Mouse (Mus musculus): ENCODE data around the gene Csk. TPM values are rescaled to one million over a fixed set of nuclear protein-coding genes. Genes with fewer than 3 reads are reported as not detected.

The Csk gene
- polyA plus RNA-seq (2014; fragmentation: Nextera tagmentation; extraction: Ambion mirVana): 33.4 and 46.2 TPM in 2 replicates

DNA sequence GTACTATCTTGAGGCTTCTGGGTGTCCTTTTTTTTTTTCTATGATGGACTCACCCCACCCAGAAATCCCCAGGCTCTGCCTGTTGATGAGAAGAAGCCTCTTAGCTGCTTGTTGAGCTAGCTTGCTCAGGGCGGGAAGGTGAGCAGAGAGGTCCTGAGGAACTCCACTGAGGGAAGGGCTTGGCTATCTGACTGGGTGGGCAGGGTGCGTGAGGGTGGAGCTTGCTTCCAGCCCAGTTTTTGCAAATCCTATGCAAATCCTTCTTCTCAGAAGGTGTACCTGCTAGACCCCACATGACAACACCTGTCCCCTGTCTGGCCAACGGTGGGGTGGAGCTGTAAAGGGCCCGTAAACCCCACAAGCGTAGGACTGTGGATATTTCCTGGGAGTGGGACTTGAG, at the start of gene Csk:
Gene Csk (minus strand): TSS at position 349 of the 400 bp plus-strand sequence.
- 60% methylated on average over 5 of the region's 5 CpGs for WGBS
- Histone ChIP-seq H3K27ac (ENCODE audit: low read depth, low read length) (no peak within 1 kb of the TSS), H3K27me3 (ENCODE audit: control insufficient read depth, insufficient read depth, low read length) (no peaks in the 10 kb centered on the region), H3K4me2 (ENCODE audit: low read depth, low read length) (no peak within 1 kb of the TSS), H3K4me1 (ENCODE audit: control insufficient read depth, insufficient read depth, low read length) (no peaks in the 10 kb centered on the region), H3K36me3 (ENCODE audit: control insufficient read depth, insufficient read depth, low read length) (no peaks in the 10 kb centered on the region), H3K9me3 (ENCODE audit: control insufficient read depth, low read length) (no peaks in the 10 kb centered on the region), H3K4me3 (ENCODE audit: low read depth, low read length) (no peak within 1 kb of the TSS), H3K9ac (replicated peaks; ENCODE audit: low read depth, low read length) (no peak within 1 kb of the TSS)
- ATAC-seq (ENCODE audit: low read depth): no peak

DNA sequence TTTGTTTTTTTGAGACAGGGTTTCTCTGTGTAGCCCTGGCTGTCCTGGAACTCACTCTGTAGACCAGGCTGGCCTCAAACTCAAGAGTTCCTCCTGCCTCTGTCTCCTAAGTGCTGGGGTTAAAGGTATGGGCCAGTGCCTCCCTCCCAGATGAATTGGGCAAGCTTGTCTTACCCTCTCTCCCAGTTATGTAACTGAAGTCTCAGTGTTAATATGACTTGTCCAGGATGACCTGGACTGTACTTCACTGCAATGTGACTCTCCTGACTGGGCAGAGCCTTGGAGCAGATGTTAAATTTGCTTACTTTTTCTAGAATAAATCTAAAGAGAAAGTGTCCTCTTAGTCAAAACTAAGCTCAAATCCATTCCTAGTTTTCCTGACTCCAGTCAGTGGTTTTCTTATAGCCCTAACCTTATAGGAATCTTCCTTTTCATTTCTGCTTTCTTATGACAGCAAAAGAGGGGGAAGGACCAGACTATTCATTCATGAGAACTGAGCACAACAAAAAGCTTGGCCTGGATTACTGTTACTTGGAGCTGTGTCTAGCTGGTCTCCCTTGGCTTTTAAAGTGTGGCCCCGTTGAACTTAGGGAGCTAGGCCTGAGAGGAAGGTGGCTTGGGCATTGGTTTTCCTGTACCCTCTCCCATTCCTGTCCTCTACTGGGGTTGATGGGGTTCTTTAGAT, 45.2 kb upstream of the Csk start:
- Histone ChIP-seq H3K27ac (ENCODE audit: low read depth, low read length) (no peak overlapping the region), H3K27me3 (ENCODE audit: control insufficient read depth, insufficient read depth, low read length) (0 out of 2 replicates have a peak, but pooled peaks cover 10% of the 10 kb centered on the region), H3K9ac (replicated peaks; ENCODE audit: low read depth, low read length) (no peak overlapping the region), H3K4me1 (ENCODE audit: control insufficient read depth, insufficient read depth, low read length) (no peaks in the 10 kb centered on the region), H3K4me3 (ENCODE audit: low read depth, low read length) (no peak overlapping the region), H3K36me3 (ENCODE audit: control insufficient read depth, insufficient read depth, low read length) (no peaks in the 10 kb centered on the region), H3K4me2 (ENCODE audit: low read depth, low read length) (no peak overlapping the region), H3K9me3 (ENCODE audit: control insufficient read depth, low read length) (no peaks in the 10 kb centered on the region)
- WGBS: 84% methylated on average over 1 of the region's 1 CpGs
- no peak for ATAC-seq (ENCODE audit: low read depth)

DNA sequence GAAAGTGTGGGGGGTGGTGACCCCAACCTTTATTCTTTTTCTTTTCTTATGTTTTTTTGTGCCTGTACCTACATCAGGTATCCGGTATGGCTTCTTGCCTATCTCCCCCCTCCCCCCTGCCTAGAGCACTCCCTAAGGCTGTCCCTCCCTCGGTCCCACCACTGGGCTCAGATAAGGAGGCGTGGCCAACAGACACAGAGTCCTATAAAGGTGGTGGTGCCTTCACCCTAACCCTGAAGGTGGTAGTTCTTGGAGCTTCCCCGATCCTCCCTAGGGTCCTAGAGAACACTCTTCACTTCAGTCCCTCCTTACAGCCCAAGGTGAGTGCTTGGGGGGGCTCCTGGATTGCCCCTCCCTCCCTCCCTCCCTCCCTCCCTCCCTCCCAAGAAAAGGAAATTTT, 43.9 kb upstream of the Csk start:
- Histone ChIP-seq H3K9me3 (ENCODE audit: control insufficient read depth, low read length) (no peaks in the 10 kb centered on the region), H3K36me3 (ENCODE audit: control insufficient read depth, insufficient read depth, low read length) (no peaks in the 10 kb centered on the region), H3K4me3 (ENCODE audit: low read depth, low read length) (no peak overlapping the region), H3K27ac (ENCODE audit: low read depth, low read length) (no peak overlapping the region), H3K4me2 (ENCODE audit: low read depth, low read length) (no peak overlapping the region), H3K4me1 (ENCODE audit: control insufficient read depth, insufficient read depth, low read length) (no peaks in the 10 kb centered on the region), H3K9ac (replicated peaks; ENCODE audit: low read depth, low read length) (no peak overlapping the region), H3K27me3 (ENCODE audit: control insufficient read depth, insufficient read depth, low read length) (0 out of 2 replicates have a peak, but pooled peaks cover 10% of the 10 kb centered on the region)
- 13% methylated on average over 4 of the region's 4 CpGs for WGBS
- ATAC-seq (ENCODE audit: low read depth): no peak; the same call in 1 of the 2 replicates

DNA sequence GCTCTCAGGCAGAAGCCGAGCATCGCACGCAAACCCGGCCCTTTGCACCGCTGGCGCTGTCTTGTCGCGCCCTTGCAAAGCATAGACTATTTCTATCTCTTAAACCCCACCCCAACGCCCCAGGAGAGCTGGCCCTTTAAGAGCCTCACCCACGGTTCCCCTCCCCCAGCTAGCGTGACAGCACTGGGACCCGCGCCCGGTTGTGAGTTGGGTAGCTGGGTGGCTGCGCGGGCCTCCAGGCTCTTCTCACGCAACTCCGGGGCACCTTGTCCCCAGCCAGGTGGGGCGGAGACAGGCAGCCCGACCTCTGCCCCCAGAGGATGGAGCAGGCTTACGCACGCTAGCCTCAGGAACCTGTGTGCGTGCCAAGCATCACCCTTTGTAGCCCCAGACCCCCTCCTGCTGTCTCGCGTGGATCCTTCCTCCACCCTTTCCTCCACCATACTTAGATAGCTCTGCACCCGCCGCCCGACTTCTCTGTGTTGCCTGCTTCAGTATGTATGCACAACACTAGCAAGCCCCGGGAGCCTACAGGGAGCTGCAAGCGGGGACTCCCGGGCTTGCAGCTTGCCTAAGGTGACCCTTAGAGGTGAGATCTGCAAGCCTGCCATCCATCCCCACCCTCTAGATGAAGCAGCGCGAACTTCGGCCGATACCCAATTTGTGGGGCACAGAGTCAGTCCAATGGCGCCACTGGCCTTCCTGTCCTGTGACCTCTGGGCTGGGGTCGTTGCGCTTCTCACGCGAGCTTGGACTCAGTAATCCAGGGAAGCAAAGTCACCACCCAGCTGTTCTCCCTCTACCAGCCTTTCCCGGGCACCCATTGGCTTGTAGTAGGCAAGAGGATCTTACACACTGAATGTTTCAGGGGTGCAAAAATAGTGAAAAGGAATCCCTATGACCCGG, 43.2 kb upstream of the Csk start:
- Histone ChIP-seq H3K27me3 (ENCODE audit: control insufficient read depth, insufficient read depth, low read length) (0 out of 2 replicates have a peak, but pooled peaks cover 10% of the 10 kb centered on the region), H3K36me3 (ENCODE audit: control insufficient read depth, insufficient read depth, low read length) (no peaks in the 10 kb centered on the region), H3K9ac (replicated peaks; ENCODE audit: low read depth, low read length) (peak overlapping the region; percentile 57; the same call in 1 of the 2 replicates), H3K9me3 (ENCODE audit: control insufficient read depth, low read length) (no peaks in the 10 kb centered on the region), H3K4me3 (ENCODE audit: low read depth, low read length) (peak overlapping the region; percentile 30), H3K4me1 (ENCODE audit: control insufficient read depth, insufficient read depth, low read length) (no peaks in the 10 kb centered on the region), H3K4me2 (ENCODE audit: low read depth, low read length) (peak overlapping the region; percentile 56), H3K27ac (ENCODE audit: low read depth, low read length) (no peak overlapping the region)
- WGBS: 1% methylated on average over 42 of the region's 42 CpGs
- peak; percentile 70; the same call in 1 of the 2 replicates for ATAC-seq (ENCODE audit: low read depth)

DNA sequence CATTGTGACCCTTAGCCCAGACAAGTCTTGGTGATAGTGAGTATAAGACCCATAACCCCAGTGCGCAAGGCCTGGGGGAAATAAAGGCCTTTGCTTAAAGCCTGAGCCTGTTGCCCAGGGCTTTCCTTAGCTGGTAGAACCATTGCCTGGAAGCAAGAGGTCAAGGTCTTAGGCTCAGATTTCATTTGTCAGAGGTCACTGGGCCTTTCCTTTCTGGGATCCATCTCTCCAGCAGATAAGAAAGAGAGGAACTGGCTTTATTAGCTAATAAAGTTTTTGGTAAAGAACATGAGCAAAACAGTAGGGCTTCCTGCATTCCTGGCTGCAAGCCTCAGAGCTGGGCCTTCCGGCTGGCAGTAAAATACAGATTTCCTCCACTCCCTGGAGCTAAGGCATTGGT, 40.7 kb upstream of the Csk start:
- ATAC-seq (ENCODE audit: low read depth): no peak
- Histone ChIP-seq H3K27ac (ENCODE audit: low read depth, low read length) (no peak overlapping the region), H3K27me3 (ENCODE audit: control insufficient read depth, insufficient read depth, low read length) (0 out of 2 replicates have a peak, but pooled peaks cover 10% of the 10 kb centered on the region), H3K36me3 (ENCODE audit: control insufficient read depth, insufficient read depth, low read length) (no peaks in the 10 kb centered on the region), H3K4me1 (ENCODE audit: control insufficient read depth, insufficient read depth, low read length) (no peaks in the 10 kb centered on the region), H3K4me2 (ENCODE audit: low read depth, low read length) (no peak overlapping the region), H3K4me3 (ENCODE audit: low read depth, low read length) (no peak overlapping the region), H3K9ac (replicated peaks; ENCODE audit: low read depth, low read length) (no peak overlapping the region), H3K9me3 (ENCODE audit: control insufficient read depth, low read length) (no peaks in the 10 kb centered on the region)
- 88% methylated on average over 2 of the region's 2 CpGs for WGBS

DNA sequence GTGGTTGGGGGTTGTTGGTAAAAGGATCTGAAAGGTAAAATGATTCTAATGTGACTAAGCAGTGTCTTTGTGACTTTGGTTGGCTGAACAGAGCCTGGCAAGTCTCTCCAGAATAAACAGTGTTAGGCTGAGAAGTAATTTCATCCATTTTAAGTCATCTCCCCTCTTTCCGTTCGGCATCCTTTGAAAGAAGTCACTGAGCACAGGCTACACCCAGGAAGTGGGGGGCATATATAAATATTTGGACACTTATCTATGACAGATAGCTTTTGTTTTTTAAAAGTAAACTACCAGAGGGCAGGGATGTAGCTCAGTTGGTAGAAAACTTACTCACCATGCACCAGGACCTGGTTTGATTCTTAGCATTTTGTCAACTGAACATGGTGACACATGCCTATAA, 35.2 kb upstream of the Csk start:
- Histone ChIP-seq H3K9ac (replicated peaks; ENCODE audit: low read depth, low read length) (no peak overlapping the region), H3K4me1 (ENCODE audit: control insufficient read depth, insufficient read depth, low read length) (no peaks in the 10 kb centered on the region), H3K4me3 (ENCODE audit: low read depth, low read length) (no peak overlapping the region), H3K36me3 (ENCODE audit: control insufficient read depth, insufficient read depth, low read length) (no peaks in the 10 kb centered on the region), H3K27ac (ENCODE audit: low read depth, low read length) (no peak overlapping the region), H3K9me3 (ENCODE audit: control insufficient read depth, low read length) (no peaks in the 10 kb centered on the region), H3K27me3 (ENCODE audit: control insufficient read depth, insufficient read depth, low read length) (no peaks in the 10 kb centered on the region), H3K4me2 (ENCODE audit: low read depth, low read length) (no peak overlapping the region)
- WGBS: 93% methylated on average over 2 of the region's 2 CpGs
- no peak for ATAC-seq (ENCODE audit: low read depth)

DNA sequence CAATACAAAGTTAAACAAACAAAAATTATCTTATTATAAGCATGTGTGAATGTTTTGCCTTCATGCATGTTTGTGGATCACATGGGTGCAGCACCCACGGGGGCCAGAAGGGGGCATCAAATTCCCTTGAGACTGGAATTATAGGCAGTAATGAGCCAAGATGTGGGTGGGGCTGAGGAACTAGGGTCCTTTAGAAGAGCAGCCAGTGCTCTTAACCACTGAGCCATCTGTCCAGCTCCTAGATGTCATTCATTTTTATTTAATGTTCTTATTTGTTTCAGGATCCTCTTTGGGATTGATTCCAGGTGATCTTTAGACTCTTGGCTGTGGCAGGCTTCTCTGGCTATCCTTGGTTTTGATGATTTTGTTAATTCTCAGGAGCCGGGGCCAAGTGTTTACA, 34.7 kb upstream of the Csk start:
- Histone ChIP-seq H3K9ac (replicated peaks; ENCODE audit: low read depth, low read length) (no peak overlapping the region), H3K9me3 (ENCODE audit: control insufficient read depth, low read length) (no peaks in the 10 kb centered on the region), H3K36me3 (ENCODE audit: control insufficient read depth, insufficient read depth, low read length) (no peaks in the 10 kb centered on the region), H3K4me2 (ENCODE audit: low read depth, low read length) (no peak overlapping the region), H3K4me1 (ENCODE audit: control insufficient read depth, insufficient read depth, low read length) (no peaks in the 10 kb centered on the region), H3K4me3 (ENCODE audit: low read depth, low read length) (no peak overlapping the region), H3K27ac (ENCODE audit: low read depth, low read length) (no peak overlapping the region), H3K27me3 (ENCODE audit: control insufficient read depth, insufficient read depth, low read length) (no peaks in the 10 kb centered on the region)
- ATAC-seq (ENCODE audit: low read depth): no peak
- 52% methylated on average over 2 of the region's 2 CpGs for WGBS

DNA sequence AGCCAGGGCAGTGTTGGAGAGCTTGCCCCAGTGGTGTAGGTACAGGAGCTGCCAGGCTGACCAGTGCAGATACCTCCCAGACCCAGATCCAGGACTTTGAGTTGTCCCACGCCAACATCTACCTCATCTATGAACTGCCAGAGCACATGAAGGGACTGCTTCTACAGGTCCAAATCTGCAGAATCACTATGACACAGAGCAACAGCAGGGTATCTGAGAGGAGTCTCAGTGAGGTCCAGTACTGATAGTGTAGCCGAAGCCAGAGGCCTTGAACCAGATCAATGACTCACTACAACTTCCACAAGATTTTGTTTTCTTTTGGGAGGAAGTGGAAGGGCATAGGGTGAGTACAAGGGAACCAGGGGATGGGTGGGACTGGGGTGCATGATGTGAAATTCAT, 34.3 kb upstream of the Csk start, which contains the start of gene Cyp1a1:
Gene Cyp1a1 (plus strand): TSS at position 178 of the 400 bp plus-strand sequence.
- Histone ChIP-seq H3K9me3 (ENCODE audit: control insufficient read depth, low read length) (no peaks in the 10 kb centered on the region), H3K4me2 (ENCODE audit: low read depth, low read length) (no peak within 1 kb of the TSS), H3K36me3 (ENCODE audit: control insufficient read depth, insufficient read depth, low read length) (no peaks in the 10 kb centered on the region), H3K9ac (replicated peaks; ENCODE audit: low read depth, low read length) (no peak within 1 kb of the TSS), H3K27ac (ENCODE audit: low read depth, low read length) (no peak within 1 kb of the TSS), H3K4me1 (ENCODE audit: control insufficient read depth, insufficient read depth, low read length) (no peaks in the 10 kb centered on the region), H3K27me3 (ENCODE audit: control insufficient read depth, insufficient read depth, low read length) (no peaks in the 10 kb centered on the region), H3K4me3 (ENCODE audit: low read depth, low read length) (no peak within 1 kb of the TSS)
- no peak for ATAC-seq (ENCODE audit: low read depth)
- WGBS: 91% methylated on average over 2 of the region's 2 CpGs

DNA sequence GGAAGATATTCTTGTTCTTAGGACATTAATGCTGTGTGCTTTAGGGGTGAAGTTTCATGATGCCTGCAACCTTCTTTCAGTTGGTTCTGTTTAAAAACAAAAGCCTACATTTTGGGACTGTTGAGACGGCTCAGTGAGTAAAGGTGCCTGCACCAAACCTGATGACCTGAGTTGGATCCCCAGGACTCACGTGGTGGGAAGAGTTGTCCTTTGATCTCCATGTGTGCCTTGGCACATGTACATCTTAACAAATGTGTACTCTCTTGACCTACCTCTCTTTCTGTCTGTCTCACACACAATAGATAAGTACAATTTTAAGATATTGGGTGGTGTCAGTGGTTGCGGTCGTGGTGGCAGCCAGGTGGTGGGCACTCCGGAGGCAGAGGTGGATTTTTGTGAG, 32.6 kb upstream of the Csk start:
- Histone ChIP-seq H3K9me3 (ENCODE audit: control insufficient read depth, low read length) (no peaks in the 10 kb centered on the region), H3K4me3 (ENCODE audit: low read depth, low read length) (no peak overlapping the region), H3K27ac (ENCODE audit: low read depth, low read length) (no peak overlapping the region), H3K4me2 (ENCODE audit: low read depth, low read length) (no peak overlapping the region), H3K9ac (replicated peaks; ENCODE audit: low read depth, low read length) (no peak overlapping the region), H3K36me3 (ENCODE audit: control insufficient read depth, insufficient read depth, low read length) (no peaks in the 10 kb centered on the region), H3K4me1 (ENCODE audit: control insufficient read depth, insufficient read depth, low read length) (no peaks in the 10 kb centered on the region), H3K27me3 (ENCODE audit: control insufficient read depth, insufficient read depth, low read length) (no peaks in the 10 kb centered on the region)
- WGBS: 94% methylated on average over 5 of the region's 5 CpGs
- no peak for ATAC-seq (ENCODE audit: low read depth)
